Mouse (Mus musculus): ENCODE data around the gene Txnrd3. TPM values are rescaled to one million over a fixed set of nuclear protein-coding genes. Genes with fewer than 3 reads are reported as not detected.

Gene Txnrd3
- polyA plus RNA-seq, 1 experiment from 2014 or later: 11.3 TPM

GRCm38 (mm10) chr6:89671431-89671830 is 27.6 kb downstream of the Txnrd3 start:
- ATAC-seq (replicated peaks; ENCODE audit: insufficient number of reproducible peaks, low FRiP score, low TSS enrichment, low read depth) (no peak), DNase-seq (ENCODE audit: low spot score) (no peak)
- Histone ChIP-seq H3K4me3 (ENCODE audit: low read depth, low read length) (no peak overlapping the region), H3K4me2 (ENCODE audit: low read depth, low read length) (no peak overlapping the region), H3K9ac (replicated peaks; ENCODE audit: low read length) (no peak overlapping the region), H3K27ac (replicated peaks; ENCODE audit: low read depth, low read length) (no peak overlapping the region), H3K9me3 (replicated peaks; ENCODE audit: control insufficient read depth, low read length) (no peaks in the 10 kb centered on the region), H3K4me1 (ENCODE audit: control insufficient read depth, insufficient read depth, low read length) (no peaks in the 10 kb centered on the region), H3K27me3 (ENCODE audit: control insufficient read depth, insufficient read depth, low read length) (no peaks in the 10 kb centered on the region), H3K36me3 (replicated peaks; ENCODE audit: control insufficient read depth, insufficient read depth, low read depth, low read length) (no peaks in the 10 kb centered on the region)
- WGBS: 84% methylated on average over 6 of the region's 6 CpGs

- no peaks in the 10 kb centered on the region for H3K36me3 ChIP-seq (replicated peaks; ENCODE audit: control insufficient read depth, insufficient read depth, low read depth, low read length)
- no peak overlapping the region for H3K4me3 ChIP-seq (ENCODE audit: low read depth, low read length)
- no peak overlapping the region for H3K27ac ChIP-seq (replicated peaks; ENCODE audit: low read depth, low read length)
- DNase-seq (ENCODE audit: low spot score) (no peak), ATAC-seq (replicated peaks; ENCODE audit: insufficient number of reproducible peaks, low FRiP score, low TSS enrichment, low read depth) (no peak)
- no peak overlapping the region for H3K9ac ChIP-seq (replicated peaks; ENCODE audit: low read length)
- no peaks in the 10 kb centered on the region for H3K27me3 ChIP-seq (ENCODE audit: control insufficient read depth, insufficient read depth, low read length)
- H3K4me2 ChIP-seq (ENCODE audit: low read depth, low read length): no peak overlapping the region
- H3K9me3 ChIP-seq (replicated peaks; ENCODE audit: control insufficient read depth, low read length): no peaks in the 10 kb centered on the region
- H3K4me1 ChIP-seq (ENCODE audit: control insufficient read depth, insufficient read depth, low read length): no peaks in the 10 kb centered on the region
- 84% methylated on average over 7 of the region's 7 CpGs for WGBS
Measured at GRCm38 (mm10) chr6:89672641-89673040, 28.9 kb downstream of the Txnrd3 start.

GRCm38 (mm10) chr6:89673135-89673780 is 29.5 kb downstream of the Txnrd3 start:
- Histone ChIP-seq H3K27me3 (ENCODE audit: control insufficient read depth, insufficient read depth, low read length) (no peaks in the 10 kb centered on the region), H3K4me2 (ENCODE audit: low read depth, low read length) (no peak overlapping the region), H3K4me1 (ENCODE audit: control insufficient read depth, insufficient read depth, low read length) (no peaks in the 10 kb centered on the region), H3K27ac (replicated peaks; ENCODE audit: low read depth, low read length) (no peak overlapping the region), H3K9me3 (replicated peaks; ENCODE audit: control insufficient read depth, low read length) (no peaks in the 10 kb centered on the region), H3K9ac (replicated peaks; ENCODE audit: low read length) (no peak overlapping the region), H3K4me3 (ENCODE audit: low read depth, low read length) (no peak overlapping the region), H3K36me3 (replicated peaks; ENCODE audit: control insufficient read depth, insufficient read depth, low read depth, low read length) (no peaks in the 10 kb centered on the region)
- DNase-seq (ENCODE audit: low spot score) (no peak), ATAC-seq (replicated peaks; ENCODE audit: insufficient number of reproducible peaks, low FRiP score, low TSS enrichment, low read depth) (no peak)
- 86% methylated on average over 11 of the region's 11 CpGs for whole genome bisulfite sequencing

- H3K9ac ChIP-seq (replicated peaks; ENCODE audit: low read length): no peak overlapping the region
- DNase-seq (ENCODE audit: low spot score) (no peak), ATAC-seq (replicated peaks; ENCODE audit: insufficient number of reproducible peaks, low FRiP score, low TSS enrichment, low read depth) (no peak)
- no peaks in the 10 kb centered on the region for H3K27me3 ChIP-seq (ENCODE audit: control insufficient read depth, insufficient read depth, low read length)
- H3K4me2 ChIP-seq (ENCODE audit: low read depth, low read length): no peak overlapping the region
- H3K9me3 ChIP-seq (replicated peaks; ENCODE audit: control insufficient read depth, low read length): no peaks in the 10 kb centered on the region
- no peak overlapping the region for H3K4me3 ChIP-seq (ENCODE audit: low read depth, low read length)
- no peaks in the 10 kb centered on the region for H3K36me3 ChIP-seq (replicated peaks; ENCODE audit: control insufficient read depth, insufficient read depth, low read depth, low read length)
- no peak overlapping the region for H3K27ac ChIP-seq (replicated peaks; ENCODE audit: low read depth, low read length)
- H3K4me1 ChIP-seq (ENCODE audit: control insufficient read depth, insufficient read depth, low read length): no peaks in the 10 kb centered on the region
- 71% methylated on average over 4 of the region's 4 CpGs for WGBS
Measured at GRCm38 (mm10) chr6:89678522-89678921, 34.7 kb downstream of the Txnrd3 start.

GRCm38 (mm10) chr6:89679291-89679835 is 35.6 kb downstream of the Txnrd3 start:
- DNase-seq (ENCODE audit: low spot score): peak; percentile 77
- no peak overlapping the region for H3K4me2 ChIP-seq (ENCODE audit: low read depth, low read length)
- ATAC-seq (replicated peaks; ENCODE audit: insufficient number of reproducible peaks, low FRiP score, low TSS enrichment, low read depth): peak; percentile 57; the same call in 1 of the 2 replicates
- no peak overlapping the region for H3K4me3 ChIP-seq (ENCODE audit: low read depth, low read length)
- H3K36me3 ChIP-seq (replicated peaks; ENCODE audit: control insufficient read depth, insufficient read depth, low read depth, low read length): no peaks in the 10 kb centered on the region
- WGBS: 20% methylated on average over 10 of the region's 10 CpGs
- H3K9ac ChIP-seq (replicated peaks; ENCODE audit: low read length): no peak overlapping the region
- no peaks in the 10 kb centered on the region for H3K4me1 ChIP-seq (ENCODE audit: control insufficient read depth, insufficient read depth, low read length)
- no peaks in the 10 kb centered on the region for H3K27me3 ChIP-seq (ENCODE audit: control insufficient read depth, insufficient read depth, low read length)
- no peaks in the 10 kb centered on the region for H3K9me3 ChIP-seq (replicated peaks; ENCODE audit: control insufficient read depth, low read length)
- H3K27ac ChIP-seq (replicated peaks; ENCODE audit: low read depth, low read length): no peak overlapping the region

GRCm38 (mm10) chr6:89680155-89680554 is 36.4 kb downstream of the Txnrd3 start:
- 9% methylated on average over 8 of the region's 8 CpGs for WGBS
- DNase-seq (ENCODE audit: low spot score) (peak; percentile 81), ATAC-seq (replicated peaks; ENCODE audit: insufficient number of reproducible peaks, low FRiP score, low TSS enrichment, low read depth) (no peak)
- Histone ChIP-seq H3K4me2 (ENCODE audit: low read depth, low read length) (no peak overlapping the region), H3K4me3 (ENCODE audit: low read depth, low read length) (no peak overlapping the region), H3K27me3 (ENCODE audit: control insufficient read depth, insufficient read depth, low read length) (no peaks in the 10 kb centered on the region), H3K4me1 (ENCODE audit: control insufficient read depth, insufficient read depth, low read length) (no peaks in the 10 kb centered on the region), H3K27ac (replicated peaks; ENCODE audit: low read depth, low read length) (no peak overlapping the region), H3K36me3 (replicated peaks; ENCODE audit: control insufficient read depth, insufficient read depth, low read depth, low read length) (no peaks in the 10 kb centered on the region), H3K9me3 (replicated peaks; ENCODE audit: control insufficient read depth, low read length) (no peaks in the 10 kb centered on the region), H3K9ac (replicated peaks; ENCODE audit: low read length) (no peak overlapping the region)

- WGBS: 55% methylated on average over 1 of the region's 1 CpGs
- H3K9ac ChIP-seq (replicated peaks; ENCODE audit: low read length): no peak overlapping the region
- no peak overlapping the region for H3K4me2 ChIP-seq (ENCODE audit: low read depth, low read length)
- no peak overlapping the region for H3K4me3 ChIP-seq (ENCODE audit: low read depth, low read length)
- no peaks in the 10 kb centered on the region for H3K27me3 ChIP-seq (ENCODE audit: control insufficient read depth, insufficient read depth, low read length)
- no peak overlapping the region for H3K27ac ChIP-seq (replicated peaks; ENCODE audit: low read depth, low read length)
- DNase-seq (ENCODE audit: low spot score): no peak
- no peaks in the 10 kb centered on the region for H3K36me3 ChIP-seq (replicated peaks; ENCODE audit: control insufficient read depth, insufficient read depth, low read depth, low read length)
- no peak for ATAC-seq (replicated peaks; ENCODE audit: insufficient number of reproducible peaks, low FRiP score, low TSS enrichment, low read depth)
- H3K9me3 ChIP-seq (replicated peaks; ENCODE audit: control insufficient read depth, low read length): no peaks in the 10 kb centered on the region
- H3K4me1 ChIP-seq (ENCODE audit: control insufficient read depth, insufficient read depth, low read length): no peaks in the 10 kb centered on the region
Measured at GRCm38 (mm10) chr6:89684231-89684630, 40.4 kb downstream of the Txnrd3 start.

- H3K4me2 ChIP-seq (ENCODE audit: low read depth, low read length): no peak overlapping the region
- no peak overlapping the region for H3K4me3 ChIP-seq (ENCODE audit: low read depth, low read length)
- H3K4me1 ChIP-seq (ENCODE audit: control insufficient read depth, insufficient read depth, low read length): no peaks in the 10 kb centered on the region
- WGBS: 81% methylated on average over 1 of the region's 1 CpGs
- H3K27me3 ChIP-seq (ENCODE audit: control insufficient read depth, insufficient read depth, low read length): no peaks in the 10 kb centered on the region
- no peaks in the 10 kb centered on the region for H3K36me3 ChIP-seq (replicated peaks; ENCODE audit: control insufficient read depth, insufficient read depth, low read depth, low read length)
- H3K9ac ChIP-seq (replicated peaks; ENCODE audit: low read length): no peak overlapping the region
- ATAC-seq (replicated peaks; ENCODE audit: insufficient number of reproducible peaks, low FRiP score, low TSS enrichment, low read depth) (no peak), DNase-seq (ENCODE audit: low spot score) (no peak)
- H3K9me3 ChIP-seq (replicated peaks; ENCODE audit: control insufficient read depth, low read length): no peaks in the 10 kb centered on the region
- H3K27ac ChIP-seq (replicated peaks; ENCODE audit: low read depth, low read length): no peak overlapping the region
Measured at GRCm38 (mm10) chr6:89687100-89687499, 43.3 kb downstream of the Txnrd3 start.

Measured in embryonic facial prominence, embryonic 11.5 days (tissue).